Mouse (Mus musculus) ovary, adult 18-20 months (tissue): ENCODE data around the gene Fbxw8.
A peak's percentile ranks its signal among the peaks of the same experiment; 100 is the strongest.

ENCODE experiments used
- DNase-seq: peaks from one replicate; pipeline ENCODE4 v3.0.0; 2022; ENCODE audit warnings: low spot score, mixed read lengths

Fbxw8 gene

DNA sequence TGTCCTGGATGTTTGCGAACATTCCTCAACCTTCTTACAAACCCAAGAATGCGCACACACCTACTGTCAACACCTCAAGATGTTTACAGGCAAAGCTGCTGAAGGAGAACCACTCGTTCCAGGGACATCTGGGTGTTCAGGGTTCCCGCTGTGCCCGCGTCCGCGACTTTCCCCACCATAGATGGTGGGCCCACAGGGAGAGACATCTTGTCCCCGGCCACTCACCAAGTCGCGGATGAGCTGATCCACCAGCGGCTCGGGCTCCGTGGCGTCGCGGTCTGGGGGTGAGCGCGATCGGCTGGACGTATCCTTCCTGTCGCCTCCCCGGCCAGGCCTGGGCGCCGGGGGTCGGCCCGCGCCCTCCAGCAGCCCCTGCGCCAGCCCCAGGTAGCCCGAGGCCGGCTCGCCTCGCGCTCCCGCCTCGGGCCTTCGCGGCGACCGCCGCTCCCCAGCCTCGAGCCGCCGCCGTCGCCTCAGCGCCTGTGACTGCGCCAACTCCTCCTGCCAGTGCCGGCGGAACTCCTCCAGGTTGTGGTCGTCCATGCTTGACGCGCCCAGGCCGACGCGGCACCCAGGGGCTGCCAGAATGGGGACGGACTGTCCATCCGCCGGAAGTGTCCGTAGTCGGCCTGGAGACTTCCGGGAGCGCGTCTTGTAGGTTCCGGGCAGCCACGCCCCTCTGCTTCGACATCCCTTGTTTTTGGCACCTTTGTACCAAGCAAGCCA lies at the start of gene Fbxw8:
Gene Fbxw8 (minus strand): TSS at position 626 of the 726 bp plus-strand sequence.
- DNase-seq = peak; percentile 71

DNA sequence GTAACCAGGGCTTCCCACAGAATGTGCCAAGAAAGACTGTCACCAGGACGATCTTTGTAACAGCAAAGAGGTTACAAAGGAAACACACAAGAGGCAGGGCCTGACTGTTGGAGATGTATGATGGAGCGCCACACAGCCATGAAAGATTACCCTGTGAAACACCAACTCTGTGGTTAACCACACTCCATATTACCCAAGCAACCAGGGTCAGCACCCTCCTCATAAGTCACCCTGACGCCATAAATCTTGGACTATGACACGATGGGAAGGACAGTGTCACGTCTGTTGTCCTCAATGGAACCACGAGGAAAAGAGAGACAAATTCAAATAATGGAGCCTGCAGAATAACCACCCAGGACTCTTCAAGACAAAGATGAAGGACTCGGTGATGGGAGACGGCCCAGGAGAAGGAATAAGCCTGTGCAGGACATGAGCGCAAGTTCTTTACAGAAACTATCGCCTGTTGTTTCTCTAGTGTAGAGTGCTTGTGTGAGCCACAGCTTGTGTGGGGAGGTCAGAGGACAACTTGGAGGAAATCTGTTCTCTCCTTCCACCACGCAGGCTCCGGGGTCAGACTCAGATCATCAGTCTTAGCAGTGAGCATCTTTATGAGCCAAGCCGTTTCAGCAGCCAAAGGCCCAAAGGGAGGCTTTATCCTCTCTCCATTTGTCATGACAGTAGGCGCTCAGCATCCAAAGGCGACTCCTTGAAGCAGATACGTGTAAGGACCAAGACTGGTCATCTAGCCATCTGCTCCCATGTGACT lies 49.6 kb upstream of the Fbxw8 start:
- no peak for DNase-seq

DNA sequence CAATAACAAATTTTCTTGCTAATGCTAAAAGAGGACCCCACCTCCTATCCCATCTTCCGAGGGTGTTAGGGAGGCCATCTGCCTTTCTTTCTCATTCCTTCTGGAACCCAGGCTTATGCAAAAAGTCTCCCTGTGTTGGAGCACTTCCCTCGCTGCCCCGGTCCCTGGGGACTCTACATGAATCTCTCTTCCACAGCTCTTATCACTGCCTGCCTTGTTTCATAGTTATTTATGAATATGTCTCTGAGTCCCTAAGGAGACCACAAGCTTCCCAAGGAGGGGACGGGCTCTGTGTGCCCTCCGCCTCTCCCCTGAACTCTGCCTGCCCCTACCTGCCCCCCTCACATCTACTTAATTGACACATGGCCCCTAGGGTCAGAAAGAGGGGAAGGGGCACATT lies 44.4 kb upstream of the Fbxw8 start:
- DNase-seq = no peak

DNA sequence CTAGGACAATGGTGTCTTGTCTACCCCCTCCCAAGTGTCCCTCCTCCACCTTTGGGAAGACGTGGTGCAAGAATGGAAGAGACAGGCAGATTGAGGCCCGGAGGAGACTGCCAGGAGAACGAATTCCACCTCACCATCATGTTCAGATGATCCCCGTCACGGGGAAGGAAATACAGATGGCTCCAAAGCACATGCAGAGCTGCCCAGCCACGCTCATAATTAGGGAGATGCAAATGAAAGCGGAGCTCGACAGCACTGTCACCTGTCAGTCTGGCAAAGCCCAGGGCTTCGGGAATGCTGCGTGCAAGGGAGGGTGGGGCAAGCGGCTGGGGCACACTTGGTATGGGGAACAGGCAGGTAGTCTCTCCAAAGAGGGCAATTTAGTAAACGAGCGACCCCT lies 42.2 kb upstream of the Fbxw8 start:
- no peak for DNase-seq

DNA sequence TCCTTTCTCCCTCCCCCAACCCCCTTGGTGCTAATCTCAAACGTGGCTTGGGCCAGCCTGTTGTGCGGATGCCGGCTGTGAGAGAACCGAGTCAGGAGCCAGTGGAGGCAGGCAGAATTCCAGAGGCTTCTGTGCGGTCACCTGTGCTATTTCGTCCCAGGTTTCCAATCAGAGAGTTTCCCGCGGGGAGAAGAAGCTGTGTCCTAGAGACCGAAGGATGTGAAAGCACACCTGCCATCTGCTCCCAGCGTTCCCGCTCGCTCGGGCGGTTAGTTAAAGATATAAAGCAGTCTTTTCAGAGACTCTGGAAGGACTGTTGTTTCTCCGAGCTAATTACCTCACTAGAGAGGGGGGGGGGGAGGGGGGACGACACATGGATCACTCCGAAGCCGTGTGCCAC lies 37.0 kb upstream of the Fbxw8 start:
- no peak for DNase-seq

DNA sequence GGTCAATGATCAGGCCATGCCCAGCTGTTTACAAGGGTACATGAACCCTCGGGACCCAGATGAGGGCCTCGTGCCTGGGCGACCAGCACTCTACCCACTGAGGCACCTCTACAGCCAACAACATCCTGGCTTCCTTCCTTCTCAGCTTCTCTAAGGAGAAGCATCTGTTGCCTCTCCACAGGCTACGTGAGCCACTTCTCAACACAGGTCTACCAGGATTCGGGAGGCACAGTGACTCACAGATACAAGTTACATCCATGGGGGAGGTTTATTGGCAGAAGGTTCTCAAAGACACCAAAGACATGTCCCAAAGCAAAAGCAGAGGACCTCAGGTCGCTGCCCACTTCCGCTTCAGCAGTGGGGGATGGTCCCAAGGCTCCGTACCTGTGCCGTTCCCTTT lies 35.2 kb upstream of the Fbxw8 start:
- no peak for DNase-seq

DNA sequence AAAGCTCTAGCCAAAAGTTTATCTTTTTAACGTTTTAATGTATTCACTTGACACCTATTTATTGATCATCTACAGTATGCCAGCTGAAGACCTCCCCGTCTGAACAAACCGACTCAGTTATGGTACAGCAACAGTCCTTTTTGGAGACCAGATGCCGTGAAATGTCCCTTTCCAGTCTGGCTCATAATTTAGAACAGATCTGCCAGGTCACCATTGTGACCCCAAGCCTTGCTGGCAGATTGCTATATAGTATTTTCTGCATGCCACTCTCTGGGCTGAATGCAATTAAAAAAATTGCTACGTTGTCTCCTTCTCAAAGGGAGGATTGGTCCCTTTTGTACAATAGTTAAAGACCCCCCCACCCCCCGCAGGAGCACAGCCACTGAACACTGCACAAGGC lies 33.1 kb upstream of the Fbxw8 start:
- no peak for DNase-seq

DNA sequence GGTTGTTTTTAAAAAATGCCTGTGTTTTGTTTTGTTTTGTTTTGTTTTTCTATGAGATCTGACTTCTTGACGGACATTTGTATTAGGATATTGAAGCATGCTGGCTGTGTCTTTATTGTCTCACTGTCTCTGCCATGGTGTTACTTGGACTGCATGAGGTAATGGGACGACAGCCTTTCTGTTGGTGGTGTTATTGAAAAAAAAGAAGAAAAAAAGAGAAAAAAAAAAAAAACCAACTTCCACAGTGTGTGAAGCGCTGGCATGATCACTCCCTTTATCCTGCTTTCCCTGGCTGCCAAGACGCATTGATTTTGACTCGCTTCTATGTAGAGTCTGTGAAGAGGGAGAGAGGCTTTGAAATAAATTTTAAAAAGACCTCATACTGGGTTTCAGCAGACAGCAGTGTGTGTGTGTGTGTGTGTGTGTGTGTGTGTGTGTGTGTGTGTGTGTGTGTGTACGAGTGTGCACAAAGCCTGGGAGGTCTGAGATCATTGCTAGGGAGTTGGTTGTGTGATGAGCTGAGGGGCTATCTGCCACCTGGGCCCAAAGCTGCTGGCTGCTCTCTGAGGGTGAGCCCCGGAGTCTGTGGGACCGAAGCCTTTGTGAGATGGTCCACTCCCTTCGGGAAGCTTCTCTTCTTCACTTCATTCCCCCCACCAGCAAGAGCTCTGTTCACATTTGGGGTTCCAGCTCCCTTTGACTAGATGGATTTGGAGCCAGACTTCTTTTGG lies 31.8 kb upstream of the Fbxw8 start:
- no peak for DNase-seq

DNA sequence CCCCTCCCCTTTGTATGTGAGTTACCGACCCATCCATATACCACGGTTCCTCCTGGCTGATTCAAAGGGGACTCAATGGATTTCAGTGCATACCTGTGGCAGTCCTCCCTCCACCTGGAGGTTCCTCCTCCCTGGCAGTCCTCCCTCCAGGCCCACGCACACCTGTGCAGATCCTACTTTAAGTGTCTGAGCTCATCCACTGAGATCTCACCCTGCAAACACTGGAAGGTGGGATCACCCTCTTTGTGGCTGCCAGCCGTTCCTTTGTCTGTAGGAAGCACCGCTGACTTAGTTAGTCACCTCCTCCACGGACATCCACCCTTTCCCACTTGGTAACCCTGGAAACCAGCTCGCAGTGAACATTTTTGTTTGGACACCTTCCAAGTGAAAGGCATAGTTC lies 22.4 kb upstream of the Fbxw8 start:
- no peak for DNase-seq

DNA sequence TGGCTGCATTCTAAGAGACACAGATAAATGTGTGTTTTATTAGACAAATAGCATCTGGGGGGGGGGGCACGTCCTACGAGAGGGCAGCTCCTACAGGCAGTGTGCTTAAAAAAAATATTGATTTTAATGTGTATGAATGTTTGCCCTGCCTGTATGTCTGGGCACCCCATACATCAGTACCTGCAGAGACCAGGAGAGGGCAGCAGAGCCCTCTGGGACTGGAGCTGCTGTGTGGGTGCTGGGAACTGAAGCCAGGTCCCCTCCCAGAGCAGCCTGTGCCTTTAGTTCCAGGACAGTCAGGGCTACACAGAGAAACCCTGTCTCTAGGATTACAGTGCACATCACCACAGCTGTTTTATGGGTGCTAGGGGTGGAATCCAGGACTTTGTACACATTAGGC lies 19.9 kb upstream of the Fbxw8 start:
- DNase-seq = no peak

DNA sequence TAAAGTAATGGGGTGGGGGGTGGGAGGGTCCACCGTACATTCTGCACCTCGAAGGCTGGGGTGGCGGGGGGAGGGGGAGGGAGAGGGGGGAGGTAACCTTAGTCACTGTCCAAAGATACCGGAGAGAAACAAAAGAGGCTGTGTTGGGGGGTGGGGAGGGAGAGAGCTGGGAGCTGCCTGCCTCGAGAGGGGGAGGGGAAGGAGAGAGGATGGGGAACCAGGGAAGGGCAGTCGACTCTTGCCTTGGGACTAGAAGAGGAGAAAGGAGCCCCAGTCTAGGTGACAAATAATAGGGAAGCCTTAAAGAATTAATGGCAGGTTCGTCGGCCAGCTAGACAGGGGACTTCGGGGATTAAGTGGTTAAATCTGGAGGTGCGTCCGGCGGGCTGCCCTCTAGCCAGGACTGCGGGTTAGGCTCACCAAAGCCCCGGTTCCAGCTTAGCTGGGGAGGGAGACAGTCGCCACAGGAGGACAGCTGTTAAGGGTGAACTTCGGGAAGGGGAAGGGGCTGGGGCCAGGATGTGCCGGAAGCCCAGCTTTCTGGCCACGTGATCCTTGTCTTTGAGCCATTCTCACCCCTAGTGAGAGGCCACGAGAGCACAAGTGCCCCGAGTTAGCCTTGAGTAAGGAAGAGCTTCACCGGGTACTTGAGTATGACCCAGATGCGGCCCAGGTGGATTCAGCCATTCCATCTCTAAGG lies 19.2 kb upstream of the Fbxw8 start:
- DNase-seq = no peak

DNA sequence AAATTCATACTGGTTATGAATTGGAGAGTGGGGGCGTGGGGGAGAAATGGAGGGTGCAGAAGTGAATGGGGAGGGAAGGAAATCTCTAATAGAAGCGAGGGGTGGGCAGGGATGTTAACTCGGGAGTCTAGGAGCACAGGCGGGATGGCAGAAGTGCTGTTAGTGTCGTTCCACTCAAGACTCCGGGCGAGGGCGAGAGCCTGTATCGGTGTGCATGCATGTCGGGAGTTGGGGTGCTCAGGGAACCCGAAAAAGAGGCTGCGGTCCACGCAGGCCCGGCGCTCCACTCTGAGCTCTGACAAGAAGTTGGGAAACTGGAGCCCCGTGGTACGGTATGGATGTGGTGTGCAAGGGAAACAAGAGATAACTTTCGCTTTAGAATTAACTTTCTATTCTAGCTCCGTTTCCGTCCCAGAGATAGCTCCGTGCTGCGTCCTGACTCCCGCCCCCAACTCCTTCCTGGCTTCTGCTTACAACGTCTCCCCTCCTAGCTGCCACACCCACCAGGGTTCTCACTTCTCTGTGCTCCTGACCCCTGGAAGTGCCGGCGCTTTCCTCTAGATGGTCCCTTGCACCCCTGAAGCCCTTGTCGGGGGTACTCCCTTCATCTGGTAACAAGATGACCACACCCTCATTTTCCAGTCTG lies 16.9 kb upstream of the Fbxw8 start:
- DNase-seq = no peak

DNA sequence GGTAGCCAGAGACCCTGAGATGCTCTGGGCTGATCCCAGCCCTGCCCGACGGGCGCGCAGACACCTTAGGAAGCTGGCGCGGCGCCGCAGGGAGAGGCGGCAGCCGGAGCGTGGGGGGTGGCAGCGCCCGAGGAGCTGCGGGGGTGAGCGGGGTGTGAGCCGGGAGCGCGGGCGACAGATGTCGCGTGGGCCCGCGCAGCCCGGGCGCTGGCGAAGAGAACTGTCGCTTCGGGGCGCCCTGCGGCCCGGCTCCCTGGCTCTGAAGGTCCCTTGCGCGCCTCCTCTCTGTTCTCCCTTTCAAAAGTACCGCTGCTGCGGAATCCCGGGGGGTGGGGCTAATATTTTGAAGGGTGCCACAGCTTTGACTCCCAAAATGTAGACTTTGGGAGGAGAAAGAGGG lies 16.4 kb upstream of the Fbxw8 start:
- no peak for DNase-seq

DNA sequence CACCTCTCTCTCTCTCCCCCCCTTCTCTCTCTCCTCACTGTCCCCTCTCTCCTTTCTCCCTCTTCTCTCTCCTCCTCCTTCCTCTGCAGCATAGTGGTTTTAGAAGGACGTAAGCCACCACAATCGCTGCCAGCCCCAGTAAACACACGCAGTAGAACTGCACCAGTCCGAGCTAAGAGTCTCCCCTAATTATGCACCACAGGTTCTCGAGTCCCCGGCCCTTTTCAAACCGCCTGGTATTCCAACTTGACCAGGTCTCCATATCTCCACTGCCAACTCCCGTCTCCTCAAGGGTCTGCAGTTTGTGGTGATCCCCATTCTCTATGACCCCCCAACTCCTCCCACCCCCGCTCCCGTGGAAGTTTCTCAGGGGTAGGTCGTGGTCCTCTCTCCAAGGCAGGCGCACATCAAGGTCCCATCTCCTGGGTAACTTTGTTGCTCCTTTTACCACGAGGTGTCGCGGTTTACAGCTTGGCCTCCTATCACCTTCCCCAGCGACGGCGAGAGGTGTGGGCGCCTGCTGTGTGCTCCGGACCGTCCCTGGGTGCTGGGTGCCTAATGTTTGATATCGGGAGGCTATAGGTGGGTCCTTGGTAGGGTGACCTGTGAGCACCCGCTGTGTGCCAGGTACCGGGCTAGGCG lies 15.7 kb upstream of the Fbxw8 start:
- DNase-seq = no peak

DNA sequence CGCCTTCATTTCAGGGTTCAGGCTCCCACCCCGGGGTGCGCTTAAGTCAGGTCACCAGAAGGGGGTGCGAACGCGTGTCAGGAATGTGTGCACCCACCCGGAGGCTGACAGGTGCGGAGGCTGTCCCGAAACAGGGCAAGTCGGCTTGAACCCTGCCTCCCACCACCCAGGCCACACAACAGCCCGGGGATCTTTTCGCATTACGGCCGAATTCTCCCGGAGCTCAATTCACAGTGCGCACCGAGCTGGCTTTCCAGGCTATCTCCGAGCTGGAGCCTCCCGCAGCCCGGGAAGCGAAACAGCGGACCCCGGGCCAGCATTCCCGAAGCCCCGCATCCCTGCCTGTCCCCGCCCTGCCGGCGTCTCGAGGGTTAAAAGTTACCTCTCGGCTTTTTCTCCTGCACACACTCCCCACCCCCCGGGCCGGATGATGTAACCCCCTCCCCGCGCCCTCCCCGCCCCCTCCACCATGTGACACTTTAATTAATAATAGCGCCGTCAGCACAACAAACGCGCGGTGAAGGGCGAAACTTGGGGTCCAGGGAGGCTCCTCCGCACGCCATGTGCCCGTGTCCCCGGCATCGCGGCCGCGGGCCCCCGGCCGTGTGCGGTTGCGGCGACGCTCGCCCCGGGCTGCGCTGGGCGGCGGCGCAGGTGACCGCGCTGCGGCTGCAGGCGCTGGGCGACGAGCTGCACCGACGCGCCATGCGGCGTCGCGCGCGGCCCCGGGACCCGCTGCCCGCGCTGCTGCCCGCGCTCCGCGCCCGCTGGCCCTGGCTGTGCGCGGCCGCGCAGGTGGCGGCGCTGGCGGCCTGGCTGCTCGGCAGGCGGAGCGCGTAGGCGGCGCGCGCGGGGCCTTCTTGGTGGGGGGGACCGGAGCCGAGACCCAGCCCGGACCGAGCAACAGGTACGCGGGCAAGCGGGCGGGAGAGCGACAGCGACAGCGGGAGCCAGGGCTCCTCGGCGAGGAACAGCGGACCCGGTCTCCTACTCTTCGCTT lies 14.3 kb upstream of the Fbxw8 start:
- DNase-seq = no peak

DNA sequence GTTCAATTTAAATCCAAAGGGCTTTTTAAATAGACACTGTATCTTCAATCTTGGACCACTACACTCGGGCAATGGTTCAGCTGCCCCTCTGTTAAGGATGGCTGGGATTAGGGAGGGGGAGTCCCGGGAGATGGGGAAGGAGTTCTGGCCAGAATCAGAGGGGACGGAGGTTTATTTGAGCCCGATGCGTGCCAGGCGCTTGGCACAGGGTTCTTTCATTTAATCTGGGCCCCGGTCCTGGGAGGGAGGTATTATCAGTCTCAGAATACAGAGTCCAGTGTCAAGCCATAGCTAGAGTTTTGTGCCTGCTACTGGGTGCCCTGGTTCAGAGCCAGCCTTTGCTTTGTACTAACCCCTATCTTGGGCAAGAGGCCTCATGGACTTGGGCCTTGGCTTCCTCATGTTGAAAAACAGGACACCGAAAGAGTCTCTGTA lies 12.3 kb upstream of the Fbxw8 start:
- DNase-seq = no peak

DNA sequence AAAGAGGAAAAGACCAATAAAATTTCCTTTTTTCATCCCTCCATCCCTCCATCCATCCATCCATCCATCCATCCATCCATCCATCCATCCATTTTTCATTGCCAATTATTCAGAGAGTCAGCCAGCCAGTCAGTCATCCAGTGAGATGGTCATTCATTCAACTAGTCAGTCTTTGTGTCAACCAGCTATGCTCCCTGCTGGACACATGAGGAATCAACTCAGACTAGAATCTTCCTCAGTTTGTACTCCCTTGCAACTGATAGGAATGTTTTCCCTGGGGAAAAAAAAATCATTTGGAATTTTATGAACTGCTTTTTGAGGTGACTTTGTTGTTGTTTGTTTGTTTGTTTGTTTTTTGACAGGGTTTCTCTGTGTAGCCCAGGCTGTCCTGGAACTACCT lies 10.2 kb upstream of the Fbxw8 start:
- no peak for DNase-seq

DNA sequence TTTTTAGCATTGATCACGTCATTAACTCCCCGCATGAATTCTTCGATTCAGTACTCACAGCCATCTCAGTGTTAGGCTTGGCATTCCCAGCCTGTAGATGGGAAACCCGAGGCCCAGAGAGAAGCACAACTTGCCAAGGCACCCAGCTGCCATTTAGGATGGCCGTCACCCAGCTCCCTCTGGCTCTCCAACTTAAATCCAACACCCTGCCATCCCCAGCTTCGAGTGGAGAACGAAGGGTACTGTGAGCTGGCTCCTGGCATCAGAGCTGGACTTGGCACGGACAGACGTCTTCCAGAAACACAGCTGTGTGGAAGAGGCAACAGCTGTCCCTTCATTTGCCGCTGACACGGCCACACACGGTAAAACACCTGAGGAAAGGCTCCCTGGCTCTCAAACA lies 9.3 kb upstream of the Fbxw8 start, which contains the start of gene Hrk:
Gene Hrk (plus strand): TSS at position 68 of the 400 bp plus-strand sequence.
- DNase-seq = no peak

DNA sequence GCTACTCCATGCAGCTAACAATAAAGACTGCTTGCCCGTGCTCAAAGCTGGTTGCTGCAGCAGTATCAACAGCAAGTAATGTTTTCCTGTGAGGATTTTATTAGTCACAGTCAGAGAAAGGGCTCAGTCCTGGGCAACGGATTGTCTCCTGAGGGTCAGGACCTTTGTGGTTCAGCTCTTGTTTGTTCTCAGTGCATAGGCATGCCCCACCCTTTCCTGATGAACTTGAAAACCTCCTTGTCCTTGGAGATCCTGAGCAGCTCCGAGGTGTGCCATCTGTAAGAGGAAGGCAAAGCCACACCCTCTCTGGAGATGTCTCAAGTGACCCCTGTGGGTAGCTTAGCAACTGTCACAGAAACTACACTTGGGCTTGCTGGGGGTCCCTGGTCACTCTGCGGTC lies 5.4 kb upstream of the Fbxw8 start:
- DNase-seq = no peak

DNA sequence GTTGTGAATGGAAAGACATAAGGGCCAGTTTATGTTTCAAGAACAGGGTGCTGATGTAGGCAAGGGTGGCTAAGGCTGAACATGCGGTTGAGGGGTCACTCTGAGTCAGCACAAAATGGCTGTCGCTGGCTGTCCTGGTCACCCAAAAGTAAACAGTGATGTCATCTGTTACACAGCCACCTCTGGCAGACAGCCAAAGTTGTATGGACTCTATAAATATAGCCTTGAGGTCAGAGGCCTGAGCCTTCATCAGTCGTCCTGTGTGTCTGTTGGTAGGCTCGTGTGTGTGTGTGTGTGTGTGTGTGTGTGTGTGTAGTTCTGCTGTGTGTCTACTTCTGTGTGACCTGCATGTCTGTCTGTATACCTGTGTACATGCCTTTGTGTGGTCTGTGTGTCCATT lies 1.7 kb upstream of the Fbxw8 start:
- DNase-seq = no peak
